Mouse (Mus musculus) liver, adult 2 months (tissue): ENCODE measurements around the gene Sec31a. TPM values are rescaled to one million over a fixed set of nuclear protein-coding genes. Genes with fewer than 3 reads are reported as not detected.

Experiments
- DNase-seq: peaks from one replicate; pipeline ENCODE4 v3.0.0-alpha.2; 2011; ENCODE audit warnings: low read depth, low spot score; ENCODE audit errors: extremely low read depth
- H3K27ac ChIP-seq: fragments of 200-500 bp; replicated peaks from 2 replicates; pipeline ENCODE4 v1.5.1; 2012; ENCODE audit warnings: low read depth, mild to moderate bottlenecking, control low read depth, inconsistent platforms, low read length; ENCODE audit not compliant: insufficient read depth
- H3K27me3 ChIP-seq: fragments of 200-500 bp; 2 replicates; pipeline ENCODE4 v1.6.1; 2012; ENCODE audit warnings: mild to moderate bottlenecking, moderate library complexity, low read length, inconsistent platforms; ENCODE audit not compliant: control insufficient read depth, insufficient read depth
- H3K36me3 ChIP-seq: fragments of 200-500 bp; 2 replicates; pipeline ENCODE4 v1.6.1; 2012; ENCODE audit warnings: low read length, inconsistent platforms; ENCODE audit not compliant: control insufficient read depth, insufficient read depth
- H3K4me1 ChIP-seq: fragments of 200-500 bp; 2 replicates; pipeline ENCODE4 v1.6.1; 2011; ENCODE audit warnings: low read length; ENCODE audit not compliant: control insufficient read depth, insufficient read depth
- H3K4me3 ChIP-seq: fragments of 200-500 bp; 2 replicates; pipeline ENCODE4 v1.5.1; 2011; ENCODE audit warnings: low read depth, mild to moderate bottlenecking, control low read depth, low read length, moderate library complexity; ENCODE audit not compliant: insufficient read depth
- H3K79me2 ChIP-seq: fragments of 200-500 bp; 2 replicates; pipeline ENCODE4 v1.6.1; 2012; ENCODE audit warnings: inconsistent platforms, mild to moderate bottlenecking, low read length, moderate library complexity; ENCODE audit not compliant: control insufficient read depth, insufficient read depth
- H3K9ac ChIP-seq: fragments of 200-500 bp; 2 replicates; pipeline ENCODE4 v1.6.1; 2012; ENCODE audit warnings: low read depth, mild to moderate bottlenecking, control low read depth, inconsistent platforms, low read length
- CTCF ChIP-seq: fragments of 200-500 bp; IDR thresholded peaks from 2 replicates; pipeline ENCODE4 v1.5.1; 2011; ENCODE audit warnings: low read depth, low read length, control low read depth
- POLR2A ChIP-seq: fragments of 200-500 bp; IDR thresholded peaks from 2 replicates; pipeline ENCODE4 v1.6.1; 2011; ENCODE audit warnings: low read length, control low read depth; ENCODE audit not compliant: insufficient read depth; ENCODE audit errors: extremely low read depth
- WGBS: fragments of 180-500 bp; shearing (Covaris S2); methylation state at CpG from one replicate; pipeline ENCODE4 v1.1.7; 2018; 5-methylcytosine and 5-hydroxymethylcytosine counted together
- polyA plus RNA-seq: library from polyadenylated mRNA; depleted of rRNA; stranded (reverse); fragments of >200 nt; gene quantifications from 2 replicates; pipeline ENCODE4 v1.2.3, GENCODE M21; 2012; rRNA removed
- total RNA-seq: library from RNA; depleted of rRNA; stranded (reverse); fragments of >200 nt; gene quantifications from 2 replicates; pipeline ENCODE4 v1.2.3, GENCODE M21; 2014; rRNA removed

Gene Sec31a
- total and polyA plus RNA-seq, 2 experiments = 76.1 to 188 TPM

DNA sequence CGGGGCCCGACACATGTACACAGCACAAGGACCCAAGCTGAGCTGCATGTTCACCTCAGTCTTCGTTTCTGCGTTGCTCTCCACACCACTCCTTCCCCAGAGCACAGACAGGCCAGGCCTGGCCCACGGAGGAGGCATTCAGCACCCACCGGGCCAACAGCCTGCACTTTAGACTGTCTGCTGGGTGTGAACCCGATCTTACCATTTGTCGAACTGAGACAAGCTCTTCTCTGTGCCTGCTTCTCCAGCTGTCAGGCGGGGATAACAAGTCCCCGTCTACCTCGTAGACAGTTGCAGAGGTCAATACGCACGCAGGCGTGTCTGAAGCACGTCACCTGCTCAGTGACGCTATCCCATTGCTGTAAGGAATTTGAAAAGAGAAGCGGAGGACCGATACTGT is 99.0 kb downstream of the Sec31a start:
- Histone ChIP-seq H3K4me1 (no peaks in the 10 kb centered on the region), H3K27me3 (no peaks in the 10 kb centered on the region), H3K36me3 (no peaks in the 10 kb centered on the region), H3K9ac (no peak overlapping the region), H3K4me3 (no peak overlapping the region), H3K79me2 (no peaks in the 10 kb centered on the region), H3K27ac (no peak overlapping the region)
- no peak for DNase-seq
- TF ChIP-seq POLR2A (no peak), CTCF (no peak)
- WGBS = 71% methylated on average over 18 of the region's 18 CpGs

- H3K36me3 ChIP-seq = no peaks in the 10 kb centered on the region
- H3K9ac ChIP-seq = no peak overlapping the region
- no peaks in the 10 kb centered on the region for H3K4me1 ChIP-seq
- no peaks in the 10 kb centered on the region for H3K79me2 ChIP-seq
- H3K27me3 ChIP-seq = no peaks in the 10 kb centered on the region
- H3K4me3 ChIP-seq = no peak overlapping the region
- 75% methylated on average over 3 of the region's 3 CpGs for WGBS
- H3K27ac ChIP-seq = no peak overlapping the region
- DNase-seq = no peak
- no peak for TF ChIP-seq CTCF
- no peak for TF ChIP-seq POLR2A
These were observed 100.4 kb downstream of the Sec31a start for GRCm38 (mm10) chr5:100315646-100316045.

- DNase-seq = no peak
- TF ChIP-seq CTCF = no peak
- TF ChIP-seq POLR2A = no peak
- no peaks in the 10 kb centered on the region for H3K36me3 ChIP-seq
- no peak overlapping the region for H3K27ac ChIP-seq
- no peak overlapping the region for H3K9ac ChIP-seq
- H3K79me2 ChIP-seq = no peaks in the 10 kb centered on the region
- H3K27me3 ChIP-seq = no peaks in the 10 kb centered on the region
- H3K4me3 ChIP-seq = no peak overlapping the region
- 83% methylated on average over 5 of the region's 5 CpGs for WGBS
- no peaks in the 10 kb centered on the region for H3K4me1 ChIP-seq
These were observed 103.6 kb downstream of the Sec31a start for GRCm38 (mm10) chr5:100312391-100312790.

Other genes with a start within 250 kb of the Sec31a start
- 5.7 and 6.7 TPM in 2 replicates for gene Lin54, start 84.4 kb upstream of the Sec31a start, total RNA-seq
- gene Lin54, start 84.4 kb upstream of the Sec31a start, polyA plus RNA-seq = 2.7 and 3.5 TPM in 2 replicates
- gene Cops4, start 102.1 kb upstream of the Sec31a start, total RNA-seq = 47.1 and 53.2 TPM in 2 replicates
- gene Cops4, start 102.1 kb upstream of the Sec31a start, polyA plus RNA-seq = 12.0 and 13.1 TPM in 2 replicates
- gene Plac8, start 156.0 kb upstream of the Sec31a start, total RNA-seq = 21.5 and 29.7 TPM in 2 replicates
- gene Plac8, start 156.0 kb upstream of the Sec31a start, polyA plus RNA-seq = 11.3 and 18.2 TPM in 2 replicates